Mouse (Mus musculus): ENCODE results near the gene H2afz. TPM values are rescaled to one million over a fixed set of nuclear protein-coding genes. Genes with fewer than 3 reads are reported as not detected.
"Not testable (repeated sequence)": the region's sequence is repeated elsewhere in the genome, so short reads cannot be mapped to it uniquely, and the experiment has no call there.

H2afz gene
- total RNA-seq (2021): 100 to 1,000 TPM; 169 to 177 TPM
- long read RNA-seq, experiment 1, transcript H2afz-201 (5 exons, 1,069 nt): major isoform, 190 of 228 reads
- long read RNA-seq, experiment 1, partial matches to known transcripts: 31 of 228 reads
- long read RNA-seq, experiment 1, other reads (novel, unspliced or antisense): 5 of 228 reads
- long read RNA-seq, experiment 2, transcript H2afz-201 (5 exons, 1,069 nt): major isoform, 152 of 169 reads
- long read RNA-seq, experiment 2, partial matches to known transcripts: 14 of 169 reads
- long read RNA-seq, experiment 2, other reads (novel, unspliced or antisense): 2 of 169 reads

- intact Hi-C loops (cut with DNase I): loop anchor here (2.0 to 5.0 kb wide), 2 partner anchors 54 to 82 kb away; partner anchors contain the start of gene Lamtor3
- peak; percentile 98 to 99 for DNase-seq (ENCODE audit: low spot score in 2 of 2)
Observed at GRCm38 (mm10) chr3:137864124-137864987, at the start of gene H2afz. TSS of gene H2afz (plus strand) at chr3:137864487.

- no peak for DNase-seq (ENCODE audit: low spot score in 2 of 2)
- intact Hi-C loops (cut with DNase I): no loop called here
Observed at GRCm38 (mm10) chr3:137818713-137819112, 45.6 kb upstream of the H2afz start.

GRCm38 (mm10) chr3:137820688-137821467, 43.4 kb upstream of the H2afz start:
- DNase-seq (ENCODE audit: low spot score in 2 of 2): no peak
- intact Hi-C loops (cut with DNase I): no loop called here

- intact Hi-C loops (cut with DNase I): no loop called here
- no peak for DNase-seq (ENCODE audit: low spot score in 2 of 2)
Observed at GRCm38 (mm10) chr3:137823317-137823716, 41.0 kb upstream of the H2afz start.

GRCm38 (mm10) chr3:137827678-137828077, 36.6 kb upstream of the H2afz start:
- intact Hi-C loops (cut with DNase I): no loop called here
- no peak for DNase-seq (ENCODE audit: low spot score in 2 of 2)

- intact Hi-C loops (cut with DNase I): no loop called here
Observed at GRCm38 (mm10) chr3:137831156-137831555, 33.1 kb upstream of the H2afz start.

GRCm38 (mm10) chr3:137833128-137833527, 31.2 kb upstream of the H2afz start:
- intact Hi-C loops (cut with DNase I): no loop called here
- no peak for DNase-seq (ENCODE audit: low spot score in 2 of 2)

More at GRCm38 (mm10) chr3:137831156-137831555, 33.1 kb upstream of the H2afz start:
- DNase-seq (ENCODE audit: low spot score in 2 of 2): no peak

- intact Hi-C loops (cut with DNase I): no loop called here
- no peak for DNase-seq (ENCODE audit: low spot score in 2 of 2)
Observed at GRCm38 (mm10) chr3:137833698-137834097, 30.6 kb upstream of the H2afz start.

GRCm38 (mm10) chr3:137836543-137836942, 27.7 kb upstream of the H2afz start:
- no peak for DNase-seq (ENCODE audit: low spot score in 2 of 2)
- intact Hi-C loops (cut with DNase I): no loop called here

- DNase-seq (ENCODE audit: low spot score in 2 of 2): no peak
- intact Hi-C loops (cut with DNase I): no loop called here
Observed at GRCm38 (mm10) chr3:137838160-137838559, 26.1 kb upstream of the H2afz start.

- no peak for DNase-seq (ENCODE audit: low spot score in 2 of 2)
- intact Hi-C loops (cut with DNase I): no loop called here
Observed at GRCm38 (mm10) chr3:137842944-137843343, 21.3 kb upstream of the H2afz start.

- intact Hi-C loops (cut with DNase I): no loop called here
- no peak for DNase-seq (ENCODE audit: low spot score in 2 of 2)
Observed at GRCm38 (mm10) chr3:137844263-137844662, 20.0 kb upstream of the H2afz start.

- no peak for DNase-seq (ENCODE audit: low spot score in 2 of 2)
- intact Hi-C loops (cut with DNase I): no loop called here
Observed at GRCm38 (mm10) chr3:137846552-137846951, 17.7 kb upstream of the H2afz start.

- intact Hi-C loops (cut with DNase I): no loop called here
- DNase-seq (ENCODE audit: low spot score in 2 of 2): no peak
Observed at GRCm38 (mm10) chr3:137848354-137848753, 15.9 kb upstream of the H2afz start.

GRCm38 (mm10) chr3:137849697-137850096, 14.6 kb upstream of the H2afz start:
- no peak for DNase-seq (ENCODE audit: low spot score in 2 of 2)
- intact Hi-C loops (cut with DNase I): no loop called here

GRCm38 (mm10) chr3:137851196-137851595, 13.1 kb upstream of the H2afz start:
- DNase-seq (ENCODE audit: low spot score in 2 of 2): no peak
- intact Hi-C loops (cut with DNase I): no loop called here

GRCm38 (mm10) chr3:137853011-137853410, 11.3 kb upstream of the H2afz start:
- intact Hi-C loops (cut with DNase I); DNase-seq (ENCODE audit: low spot score in 2 of 2): not testable (repeated sequence)

- peak in 1 of 2 experiments; percentile 25 for DNase-seq (ENCODE audit: low spot score in 2 of 2)
- intact Hi-C loops (cut with DNase I): no loop called here
Observed at GRCm38 (mm10) chr3:137855328-137855727, 9.0 kb upstream of the H2afz start.

- intact Hi-C loops (cut with DNase I): no loop called here
- no peak for DNase-seq (ENCODE audit: low spot score in 2 of 2)
Observed at GRCm38 (mm10) chr3:137856061-137856460, 8.2 kb upstream of the H2afz start.

Measured in left cerebral cortex, postnatal 14 days (tissue).